Mouse (Mus musculus) CH12.LX (cell line): ENCODE results near the gene Fer. TPM values are rescaled to one million over a fixed set of nuclear protein-coding genes. Genes with fewer than 3 reads are reported as not detected.

ENCODE experiments used
- DNase-seq: peaks from one replicate; pipeline ENCODE4 v3.0.0-alpha.2; 2013; ENCODE audit errors: extremely low read depth
- H3K27ac ChIP-seq: 2 replicates; pipeline ENCODE4 v1.5.1; 2012; ENCODE audit warnings: low read depth, mild to moderate bottlenecking, control low read depth, moderate library complexity; ENCODE audit not compliant: insufficient read depth
- H3K27me3 ChIP-seq: replicated peaks from 2 replicates; pipeline ENCODE3; 2012; ENCODE audit warnings: inconsistent platforms
- H3K36me3 ChIP-seq, 2 experiments: replicated peaks in 1 of 2; 2 replicates each; pipeline versions ENCODE3 to v1.6.1; 2012; ENCODE audit warnings: inconsistent platforms in 1 of 2, low read length in 1 of 2, mild to moderate bottlenecking in 1 of 2, mixed read lengths in 1 of 2, moderate library complexity in 1 of 2; ENCODE audit not compliant: control insufficient read depth in 1 of 2, insufficient read depth in 1 of 2
- H3K4me1 ChIP-seq, 2 experiments: 2 replicates each; pipeline ENCODE4 v1.6.1; 2012; ENCODE audit warnings: inconsistent platforms in 1 of 2, moderate library complexity in 1 of 2; ENCODE audit not compliant: insufficient read depth in 2 of 2, control insufficient read depth in 1 of 2
- H3K4me2 ChIP-seq: 2 replicates; pipeline ENCODE4 v1.6.1; 2012; ENCODE audit warnings: low read depth, mild to moderate bottlenecking, control low read depth; ENCODE audit not compliant: poor library complexity, insufficient read depth, severe bottlenecking
- H3K4me3 ChIP-seq, 3 experiments: fragments of 150-350 bp in 1 of 3; sonication (generic) in 1 of 3; replicated peaks in 1 of 3; 2 replicates each; pipeline versions ENCODE3 to v1.5.1; 2011 to 2012; ENCODE audit warnings: low read depth in 2 of 3, low read length in 2 of 3, mild to moderate bottlenecking in 2 of 3, moderate library complexity in 2 of 3, control low read depth in 1 of 3, improper control_type of control experiment in 1 of 3, inconsistent platforms in 1 of 3, mixed read lengths in 1 of 3; ENCODE audit not compliant: poor library complexity in 1 of 3
- H3K79me2 ChIP-seq: replicated peaks from 2 replicates; pipeline ENCODE4 v1.6.1; 2012; ENCODE audit warnings: mild to moderate bottlenecking, moderate library complexity; ENCODE audit not compliant: control insufficient read depth, poor library complexity, insufficient read depth, severe bottlenecking; ENCODE audit errors: extremely low read depth
- H3K9ac ChIP-seq: 2 replicates; pipeline ENCODE4 v1.6.1; 2012; ENCODE audit warnings: low read depth, mild to moderate bottlenecking, control low read depth, moderate library complexity; ENCODE audit not compliant: insufficient read depth
- H3K9me3 ChIP-seq: replicated peaks from 2 replicates; pipeline ENCODE3; 2012; ENCODE audit warnings: low read length, inconsistent platforms, mixed read lengths
- BHLHE40 ChIP-seq: IDR thresholded peaks from 2 replicates; pipeline ENCODE4 v1.6.1; 2011; ENCODE audit warnings: mild to moderate bottlenecking, low read depth, low read length, improper control_type of control experiment
- CHD1 ChIP-seq: IDR thresholded peaks from 2 replicates; pipeline ENCODE4 v1.6.1; 2012; ENCODE audit warnings: low read depth, low read length, improper control_type of control experiment, inconsistent platforms
- CHD2 ChIP-seq: IDR thresholded peaks from 2 replicates; pipeline ENCODE4 v1.6.1; 2011; ENCODE audit warnings: low read length, improper control_type of control experiment
- E2F4 ChIP-seq: IDR thresholded peaks from 2 replicates; pipeline ENCODE4 v1.6.1; 2011; ENCODE audit warnings: low read depth, low read length, improper control_type of control experiment; ENCODE audit not compliant: insufficient replicate concordance
- EP300 ChIP-seq: IDR thresholded peaks from 2 replicates; pipeline ENCODE4 v1.6.1; 2011; ENCODE audit warnings: low read length, improper control_type of control experiment
- ETS1 ChIP-seq: conservative IDR thresholded peaks from 2 replicates; pipeline ENCODE4 v1.6.1; 2012; ENCODE audit warnings: low read depth, mild to moderate bottlenecking, inconsistent platforms, low read length, improper control_type of control experiment, moderate library complexity
- IRF4 ChIP-seq: IDR thresholded peaks from 2 replicates; pipeline ENCODE4 v1.6.1; 2014; ENCODE audit warnings: low read depth, mild to moderate bottlenecking, inconsistent platforms, low read length, improper control_type of control experiment
- JUN ChIP-seq: IDR thresholded peaks from 2 replicates; pipeline ENCODE4 v1.6.1; 2011; ENCODE audit warnings: low read depth, mild to moderate bottlenecking, low read length, improper control_type of control experiment, moderate library complexity; ENCODE audit not compliant: insufficient read depth
- JUND ChIP-seq: conservative IDR thresholded peaks from 2 replicates; pipeline ENCODE4 v1.6.1; 2011; ENCODE audit warnings: low read depth, low read length, improper control_type of control experiment
- MAFK ChIP-seq: IDR thresholded peaks from 2 replicates; pipeline ENCODE4 v1.6.1; 2011; ENCODE audit warnings: low read length, improper control_type of control experiment; ENCODE audit not compliant: insufficient replicate concordance
- MAX ChIP-seq: IDR thresholded peaks from 2 replicates; pipeline ENCODE4 v1.6.1; 2011; ENCODE audit warnings: low read length, improper control_type of control experiment
- MAZ ChIP-seq: IDR thresholded peaks from 2 replicates; pipeline ENCODE4 v1.6.1; 2012; ENCODE audit warnings: low read depth, mild to moderate bottlenecking, inconsistent platforms, low read length, improper control_type of control experiment, moderate library complexity
- MEF2A ChIP-seq: IDR thresholded peaks from 2 replicates; pipeline ENCODE4 v1.6.1; 2014; ENCODE audit warnings: low read depth, mild to moderate bottlenecking, inconsistent platforms, low read length, improper control_type of control experiment, borderline replicate concordance
- MYC ChIP-seq: IDR thresholded peaks from 2 replicates; pipeline ENCODE4 v1.6.1; 2011; ENCODE audit warnings: low read depth, mild to moderate bottlenecking, improper control_type of control experiment, low read length
- NELFE ChIP-seq: IDR thresholded peaks from 2 replicates; pipeline ENCODE4 v1.6.1; 2011; ENCODE audit warnings: low read depth, low read length, improper control_type of control experiment
- PAX5 ChIP-seq: IDR thresholded peaks from 2 replicates; pipeline ENCODE4 v1.6.1; 2012; ENCODE audit warnings: low read length, inconsistent platforms, mixed read lengths
- POLR2AphosphoS2 ChIP-seq: IDR thresholded peaks from 2 replicates; pipeline ENCODE4 v1.6.1; 2011; ENCODE audit warnings: low read depth, low read length, improper control_type of control experiment
- RCOR1 ChIP-seq: conservative IDR thresholded peaks from 2 replicates; pipeline ENCODE4 v1.6.1; 2012; ENCODE audit warnings: low read depth, mild to moderate bottlenecking, inconsistent platforms, low read length, improper control_type of control experiment
- SIN3A ChIP-seq: IDR thresholded peaks from 2 replicates; pipeline ENCODE4 v1.6.1; 2012; ENCODE audit warnings: low read length, improper control_type of control experiment, inconsistent platforms
- SMC3 ChIP-seq: IDR thresholded peaks from 2 replicates; pipeline ENCODE4 v1.6.1; 2011; ENCODE audit warnings: low read depth, low read length, improper control_type of control experiment
- TBP ChIP-seq: conservative IDR thresholded peaks from 2 replicates; pipeline ENCODE4 v1.6.1; 2011; ENCODE audit warnings: low read depth, low read length, improper control_type of control experiment
- TCF12 ChIP-seq: IDR thresholded peaks from 2 replicates; pipeline ENCODE4 v1.6.1; 2014; ENCODE audit warnings: low read depth, mild to moderate bottlenecking, inconsistent platforms, low read length, improper control_type of control experiment
- USF1 ChIP-seq: IDR thresholded peaks from 2 replicates; pipeline ENCODE4 v1.6.1; 2014; ENCODE audit warnings: low read depth, mild to moderate bottlenecking, inconsistent platforms, low read length, improper control_type of control experiment
- USF2 ChIP-seq: conservative IDR thresholded peaks from 2 replicates; pipeline ENCODE4 v1.6.1; 2011; ENCODE audit warnings: low read depth, low read length, improper control_type of control experiment
- ZKSCAN1 ChIP-seq: IDR thresholded peaks from 2 replicates; pipeline ENCODE4 v1.6.1; 2012; ENCODE audit warnings: low read depth, inconsistent platforms, low read length, improper control_type of control experiment, borderline replicate concordance
- ZNF384 ChIP-seq: IDR thresholded peaks from 2 replicates; pipeline ENCODE4 v1.6.1; 2012; ENCODE audit warnings: low read depth, low read length, improper control_type of control experiment, inconsistent platforms
- dilution Hi-C: fragments of 300-500 bp; cut with MboI; formaldehyde crosslinking; loops from 2 replicates; pipeline ENCODE4 v1.14.3; 2020; ENCODE audit warnings: low sequenced_read_pairs; ENCODE audit not compliant: extremely low pct_unique_long_range_greater_than_20kb, extremely low pct_ligation_motif_present
- in situ Hi-C: fragments of 300-500 bp; cut with MboI; formaldehyde crosslinking; loops from 3 replicates; pipeline ENCODE4 v1.14.3; 2019; ENCODE audit warnings: low sequenced_read_pairs, low pct_ligation_motif_present, low pct_unique_long_range_greater_than_20kb, mixed read lengths
- polyA plus RNA-seq: library from polyadenylated mRNA; unstranded; fragments of >175 nt; gene quantifications from 2 replicates; pipeline ENCODE4 v1.2.1, GENCODE M21; 2012; ENCODE audit warnings: low read depth; ENCODE audit not compliant: insufficient read length
- total RNA-seq, 2 experiments: library from RNA; depleted of rRNA; stranded (reverse); fragments of 300-350 nt in 1 of 2; fragments of >200 nt in 1 of 2; gene quantifications; 2 replicates each; pipeline ENCODE4 v1.2.3; 2012 to 2014

Fer gene
- total and polyA plus RNA-seq, 3 experiments: 4.3 to 4.9 (median 4.5) TPM

- Histone ChIP-seq H3K9ac (no peak overlapping the region), H3K79me2 (no peaks in the 10 kb centered on the region), H3K36me3 (peaks cover 0 to 5% of the 10 kb centered on the region in 2 experiments), H3K27me3 (peaks cover 3% of the 10 kb centered on the region), H3K4me1 (peaks cover 11 to 27% of the 10 kb centered on the region in 2 experiments), H3K4me2 (peak overlapping the region; percentile 63; the same call in 1 of the 2 replicates), H3K9me3 (no peaks in the 10 kb centered on the region), H3K27ac (no peak overlapping the region), H3K4me3 (no peak overlapping the region)
- in situ Hi-C loops: no loop called here
- dilution Hi-C loops: no loop called here
- peak; percentile 70 for DNase-seq
- peak; percentile 30; the same call in 1 of the 2 replicates for TF ChIP-seq SMC3
- 0 out of 2 replicates have a peak, but pooled peaks have one; percentile 62 for TF ChIP-seq SIN3A
- 0 out of 2 replicates have a peak, but pooled peaks have one; percentile 50 for TF ChIP-seq MAZ
- no peak for TF ChIP-seq USF1
- TF ChIP-seq CHD1: no peak
- TF ChIP-seq USF2: no peak
- TF ChIP-seq NELFE: no peak
- peak; percentile 88 for TF ChIP-seq RCOR1
- TF ChIP-seq TBP: no peak
- peak; percentile 23; the same call in 1 of the 2 replicates for TF ChIP-seq MAX
- TF ChIP-seq ZKSCAN1: no peak
- peak; percentile 96 for TF ChIP-seq EP300
- TF ChIP-seq PAX5: no peak
- no peak for TF ChIP-seq POLR2AphosphoS2
- TF ChIP-seq E2F4: 0 out of 2 replicates have a peak, but pooled peaks have one; percentile 35
- TF ChIP-seq IRF4: peak; percentile 85
- TF ChIP-seq MEF2A: peak; percentile 86
- peak; percentile 74 for TF ChIP-seq JUND
- TF ChIP-seq TCF12: peak; percentile 72; the same call in 1 of the 2 replicates
- TF ChIP-seq MYC: peak; percentile 42; the same call in 1 of the 2 replicates
- peak; percentile 70 for TF ChIP-seq CHD2
- TF ChIP-seq MAFK: peak; percentile 94
- peak; percentile 73 for TF ChIP-seq JUN
- TF ChIP-seq BHLHE40: peak; percentile 72
- peak; percentile 87 for TF ChIP-seq ETS1
- peak; percentile 23; the same call in 1 of the 2 replicates for TF ChIP-seq ZNF384
Measured at GRCm38 (mm10) chr17:63897050-63897449, 34.2 kb downstream of the Fer start.
